Mouse (Mus musculus): ENCODE data around the gene Mif4gd. TPM values are rescaled to one million over a fixed set of nuclear protein-coding genes. Genes with fewer than 3 reads are reported as not detected.

Gene Mif4gd
- polyA plus RNA-seq, 1 experiment from 2014 or later, result 39.9 TPM

GRCm38 (mm10) chr11:115626824-115627616 is 14.3 kb upstream of the Mif4gd start:
- H3K36me3 ChIP-seq (replicated peaks; ENCODE audit: insufficient read depth, low read length), result peaks cover 16% of the 10 kb centered on the region
- DNase-seq (no peak), ATAC-seq (no peak)
- H3K4me1 ChIP-seq (ENCODE audit: insufficient read depth), result peaks cover 13% of the 10 kb centered on the region
- TF ChIP-seq CTCF (IDR thresholded peaks at IDR 0.05; ENCODE audit: low read depth) (no peak), EP300 (IDR thresholded peaks at IDR 0.05; ENCODE audit: low read depth) (no peak)
- H3K9ac ChIP-seq (replicated peaks), result peak overlapping the region; percentile 79
- 48% methylated on average over 11 of the region's 11 CpGs for WGBS (ENCODE audit: insufficient replicate concordance)
- H3K27ac ChIP-seq (ENCODE audit: low read depth), result peak overlapping the region; percentile 73; the same call in 1 of the 2 replicates
- no peaks in the 10 kb centered on the region for H3K9me3 ChIP-seq (ENCODE audit: low read length)
- H3K27me3 ChIP-seq (ENCODE audit: insufficient read depth, low read length), result no peaks in the 10 kb centered on the region
- peak overlapping the region; percentile 95 for H3K4me2 ChIP-seq (ENCODE audit: low read depth, low read length)
- peak overlapping the region; percentile 84 for H3K4me3 ChIP-seq (ENCODE audit: low read depth, low read length)

- ATAC-seq (no peak), DNase-seq (no peak)
- 77% methylated on average over 9 of the region's 9 CpGs for WGBS (ENCODE audit: insufficient replicate concordance)
- Histone ChIP-seq H3K27ac (ENCODE audit: low read depth) (no peak overlapping the region), H3K4me3 (ENCODE audit: low read depth, low read length) (no peak overlapping the region), H3K27me3 (ENCODE audit: insufficient read depth, low read length) (no peaks in the 10 kb centered on the region), H3K36me3 (replicated peaks; ENCODE audit: insufficient read depth, low read length) (peaks cover 22% of the 10 kb centered on the region), H3K4me1 (ENCODE audit: insufficient read depth) (peaks cover 10% of the 10 kb centered on the region), H3K9ac (replicated peaks) (no peak overlapping the region), H3K4me2 (ENCODE audit: low read depth, low read length) (no peak overlapping the region), H3K9me3 (ENCODE audit: low read length) (no peaks in the 10 kb centered on the region)
- TF ChIP-seq EP300 (IDR thresholded peaks at IDR 0.05; ENCODE audit: low read depth), result no peak
- no peak for TF ChIP-seq CTCF (IDR thresholded peaks at IDR 0.05; ENCODE audit: low read depth)
These were observed 13.1 kb upstream of the Mif4gd start for GRCm38 (mm10) chr11:115625877-115626276.

GRCm38 (mm10) chr11:115623487-115624070 is 10.8 kb upstream of the Mif4gd start:
- ATAC-seq, result no peak
- no peak for TF ChIP-seq EP300 (IDR thresholded peaks at IDR 0.05; ENCODE audit: low read depth)
- peak; percentile 58 for TF ChIP-seq CTCF (IDR thresholded peaks at IDR 0.05; ENCODE audit: low read depth)
- H3K36me3 ChIP-seq (replicated peaks; ENCODE audit: insufficient read depth, low read length), result peaks cover 31% of the 10 kb centered on the region

DNA sequence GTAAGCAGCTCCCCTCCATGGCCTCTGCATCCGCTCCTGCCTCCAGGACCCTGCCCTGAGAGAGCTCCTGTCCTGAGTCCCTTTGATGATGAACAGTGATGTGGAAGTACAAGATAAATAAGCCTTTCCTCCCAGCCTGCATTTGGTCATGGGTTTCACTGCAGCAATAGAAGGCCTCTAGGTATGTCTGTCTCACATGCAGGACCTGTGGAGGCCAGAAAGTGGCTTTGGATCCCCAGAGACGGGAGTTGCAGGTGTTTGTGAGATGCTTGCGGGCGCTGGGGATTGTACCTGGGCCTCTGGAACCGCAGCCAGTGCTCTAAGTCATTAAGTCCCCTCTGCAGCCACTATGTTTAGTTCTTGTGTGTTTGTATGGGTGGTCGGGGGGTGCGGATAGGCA is 7.2 kb upstream of the Mif4gd start:
- peaks cover 38% of the 10 kb centered on the region for H3K36me3 ChIP-seq (replicated peaks; ENCODE audit: insufficient read depth, low read length)
- H3K4me2 ChIP-seq (ENCODE audit: low read depth, low read length), result no peak overlapping the region
- no peak overlapping the region for H3K9ac ChIP-seq (replicated peaks)
- H3K4me1 ChIP-seq (ENCODE audit: insufficient read depth), result no peaks in the 10 kb centered on the region; the same call in 1 of the 2 replicates
- H3K9me3 ChIP-seq (ENCODE audit: low read length), result no peaks in the 10 kb centered on the region
- no peak for DNase-seq
- TF ChIP-seq EP300 (IDR thresholded peaks at IDR 0.05; ENCODE audit: low read depth), result no peak
- no peak for TF ChIP-seq CTCF (IDR thresholded peaks at IDR 0.05; ENCODE audit: low read depth)
- no peak overlapping the region for H3K27ac ChIP-seq (ENCODE audit: low read depth)
- 79% methylated on average over 7 of the region's 7 CpGs for WGBS (ENCODE audit: insufficient replicate concordance)
- no peaks in the 10 kb centered on the region for H3K27me3 ChIP-seq (ENCODE audit: insufficient read depth, low read length)
- no peak overlapping the region for H3K4me3 ChIP-seq (ENCODE audit: low read depth, low read length)
- ATAC-seq, result no peak

More at GRCm38 (mm10) chr11:115623487-115624070, 10.8 kb upstream of the Mif4gd start:
- peaks cover 10% of the 10 kb centered on the region for H3K4me1 ChIP-seq (ENCODE audit: insufficient read depth)
- H3K9me3 ChIP-seq (ENCODE audit: low read length), result no peaks in the 10 kb centered on the region
- no peak overlapping the region for H3K27ac ChIP-seq (ENCODE audit: low read depth)
- no peaks in the 10 kb centered on the region for H3K27me3 ChIP-seq (ENCODE audit: insufficient read depth, low read length)
- H3K4me2 ChIP-seq (ENCODE audit: low read depth, low read length), result no peak overlapping the region
- WGBS (ENCODE audit: insufficient replicate concordance), result 78% methylated on average over 9 of the region's 9 CpGs
- H3K9ac ChIP-seq (replicated peaks), result no peak overlapping the region
- no peak for DNase-seq
- H3K4me3 ChIP-seq (ENCODE audit: low read depth, low read length), result no peak overlapping the region

DNA sequence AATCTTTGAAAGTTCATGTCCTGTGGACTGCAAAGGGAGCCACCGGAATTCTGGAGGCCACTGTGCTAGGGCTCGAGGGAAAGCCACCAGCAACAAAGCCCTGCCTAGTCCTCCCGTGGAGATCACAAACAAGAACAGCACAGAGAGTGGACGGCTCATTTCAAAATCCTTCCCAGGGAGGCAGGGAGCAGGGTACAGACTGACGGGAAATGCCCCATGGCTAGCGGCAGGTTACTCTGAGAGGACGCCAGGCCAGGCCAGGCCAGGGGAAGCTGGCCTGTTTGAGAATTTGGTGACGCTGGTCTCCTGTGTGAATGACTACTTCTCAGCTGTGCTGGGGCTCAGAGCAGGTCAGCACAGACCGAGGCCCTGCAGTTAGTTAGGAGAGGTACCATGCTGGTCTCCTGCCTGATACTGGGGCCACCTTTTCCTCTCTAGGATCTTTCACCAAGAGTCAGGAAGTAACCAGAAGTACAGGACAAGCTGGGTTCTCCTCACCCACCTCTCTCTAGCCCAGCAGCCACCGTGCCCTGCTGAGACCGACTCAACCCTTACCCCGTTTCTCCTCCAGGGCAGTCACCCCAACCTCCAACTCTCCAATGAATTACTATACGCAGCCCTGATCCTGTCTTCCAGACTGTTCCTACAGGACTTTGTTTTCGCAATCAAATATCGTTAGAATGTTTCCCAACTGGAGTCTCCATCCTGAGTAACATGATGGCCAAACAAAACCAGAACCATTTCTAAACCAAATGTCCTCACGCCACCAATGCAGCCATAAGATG is 6.2 kb upstream of the Mif4gd start:
- Histone ChIP-seq H3K4me2 (ENCODE audit: low read depth, low read length) (no peak overlapping the region), H3K36me3 (replicated peaks; ENCODE audit: insufficient read depth, low read length) (peaks cover 38% of the 10 kb centered on the region), H3K9ac (replicated peaks) (no peak overlapping the region), H3K4me3 (ENCODE audit: low read depth, low read length) (no peak overlapping the region), H3K27me3 (ENCODE audit: insufficient read depth, low read length) (no peaks in the 10 kb centered on the region), H3K4me1 (ENCODE audit: insufficient read depth) (no peaks in the 10 kb centered on the region; the same call in 1 of the 2 replicates), H3K27ac (ENCODE audit: low read depth) (no peak overlapping the region), H3K9me3 (ENCODE audit: low read length) (no peaks in the 10 kb centered on the region)
- TF ChIP-seq CTCF (IDR thresholded peaks at IDR 0.05; ENCODE audit: low read depth) (no peak), EP300 (IDR thresholded peaks at IDR 0.05; ENCODE audit: low read depth) (no peak)
- WGBS (ENCODE audit: insufficient replicate concordance), result 77% methylated on average over 16 of the region's 16 CpGs
- DNase-seq, result peak; percentile 13
- no peak for ATAC-seq

GRCm38 (mm10) chr11:115618001-115618400 is 5.2 kb upstream of the Mif4gd start:
- Histone ChIP-seq H3K4me3 (ENCODE audit: low read depth, low read length) (no peak overlapping the region), H3K36me3 (replicated peaks; ENCODE audit: insufficient read depth, low read length) (peaks cover 30% of the 10 kb centered on the region), H3K27me3 (ENCODE audit: insufficient read depth, low read length) (no peaks in the 10 kb centered on the region), H3K9me3 (ENCODE audit: low read length) (no peaks in the 10 kb centered on the region), H3K4me2 (ENCODE audit: low read depth, low read length) (no peak overlapping the region), H3K9ac (replicated peaks) (no peak overlapping the region), H3K27ac (ENCODE audit: low read depth) (no peak overlapping the region), H3K4me1 (ENCODE audit: insufficient read depth) (peaks cover 9% of the 10 kb centered on the region)
- DNase-seq (no peak), ATAC-seq (no peak)
- TF ChIP-seq EP300 (IDR thresholded peaks at IDR 0.05; ENCODE audit: low read depth) (no peak), CTCF (IDR thresholded peaks at IDR 0.05; ENCODE audit: low read depth) (no peak)
- 73% methylated on average over 2 of the region's 2 CpGs for WGBS (ENCODE audit: insufficient replicate concordance)
